Mouse (Mus musculus) hindbrain, embryonic 16.5 days (tissue): ENCODE data around the gene Mars2. TPM values are rescaled to one million over a fixed set of nuclear protein-coding genes. Genes with fewer than 3 reads are reported as not detected.

Experiments
- ATAC-seq: fragments of 200-750 bp; cut with Nextera tagmentation; 2 replicates; pipeline ENCODE4 v1.8.0; 2017; ENCODE audit warnings: moderate TSS enrichment, moderate library complexity
- H3K27ac ChIP-seq: fragments of 300-500 bp; sonication (generic); 2 replicates; pipeline ENCODE4 v1.5.1; 2014; ENCODE audit warnings: low read depth, mild to moderate bottlenecking, control low read depth, low read length, moderate library complexity
- H3K27me3 ChIP-seq: fragments of 300-500 bp; sonication (generic); replicated peaks from 2 replicates; pipeline ENCODE4 v1.6.1; 2014; ENCODE audit warnings: low read length; ENCODE audit not compliant: control insufficient read depth, insufficient read depth
- H3K36me3 ChIP-seq: fragments of 300-500 bp; sonication (generic); 2 replicates; pipeline ENCODE4 v1.6.1; 2014; ENCODE audit warnings: mild to moderate bottlenecking, low read length, moderate library complexity, mixed read lengths; ENCODE audit not compliant: control insufficient read depth, insufficient read depth
- H3K4me1 ChIP-seq: fragments of 300-500 bp; sonication (generic); 2 replicates; pipeline ENCODE4 v1.6.1; 2014; ENCODE audit warnings: low read depth, low read length; ENCODE audit not compliant: control insufficient read depth, insufficient read depth
- H3K4me2 ChIP-seq: fragments of 300-500 bp; sonication (generic); 2 replicates; pipeline ENCODE4 v1.6.1; 2014; ENCODE audit warnings: mild to moderate bottlenecking, low read length, control low read depth, moderate library complexity
- H3K4me3 ChIP-seq: fragments of 300-500 bp; sonication (generic); 2 replicates; pipeline ENCODE4 v1.5.1; 2014; ENCODE audit warnings: mild to moderate bottlenecking, low read length, control low read depth, moderate library complexity
- H3K9ac ChIP-seq: fragments of 300-500 bp; sonication (generic); 2 replicates; pipeline ENCODE4 v1.6.1; 2014; ENCODE audit warnings: low read depth, mild to moderate bottlenecking, control low read depth, low read length, moderate library complexity
- H3K9me3 ChIP-seq: fragments of 300-500 bp; sonication (generic); 2 replicates; pipeline ENCODE4 v1.6.1; 2014; ENCODE audit warnings: mild to moderate bottlenecking, low read length, moderate library complexity; ENCODE audit not compliant: control insufficient read depth
- WGBS: fragments of 180-500 bp; shearing (Covaris S2); extraction: QIAGEN DNeasy Blood & Tissue Kit; methylation state at CpG from one replicate; pipeline ENCODE4 v1.1.7; 2014; 5-methylcytosine and 5-hydroxymethylcytosine counted together
- polyA plus RNA-seq: library from polyadenylated mRNA; unstranded; fragments of >200 nt; fragmentation: Nextera tagmentation; extraction: Ambion mirVana; gene quantifications from 2 replicates; pipeline ENCODE4 v1.2.1, GENCODE M21; 2015

Gene Mars2
- 3.5 and 3.7 TPM in 2 replicates for polyA plus RNA-seq

GRCm38 (mm10) chr1:55236890-55237642, at the start of gene Mars2:
Gene Mars2 (plus strand): TSS chr1:55237177.
- no peaks in the 10 kb centered on the region for H3K9me3 ChIP-seq
- WGBS, result under 1% methylated on average over 78 of the region's 82 CpGs
- H3K9ac ChIP-seq, result peak within 1 kb of the TSS; percentile 86
- peak within 1 kb of the TSS; percentile 90 for H3K27ac ChIP-seq
- peak within 1 kb of the TSS; percentile 98 for H3K4me2 ChIP-seq
- ATAC-seq, result peak; percentile 100
- H3K27me3 ChIP-seq, result no peaks in the 10 kb centered on the region
- H3K36me3 ChIP-seq, result no peaks in the 10 kb centered on the region
- H3K4me1 ChIP-seq, result peaks cover 33% of the 10 kb centered on the region
- peak within 1 kb of the TSS; percentile 80 for H3K4me3 ChIP-seq

DNA sequence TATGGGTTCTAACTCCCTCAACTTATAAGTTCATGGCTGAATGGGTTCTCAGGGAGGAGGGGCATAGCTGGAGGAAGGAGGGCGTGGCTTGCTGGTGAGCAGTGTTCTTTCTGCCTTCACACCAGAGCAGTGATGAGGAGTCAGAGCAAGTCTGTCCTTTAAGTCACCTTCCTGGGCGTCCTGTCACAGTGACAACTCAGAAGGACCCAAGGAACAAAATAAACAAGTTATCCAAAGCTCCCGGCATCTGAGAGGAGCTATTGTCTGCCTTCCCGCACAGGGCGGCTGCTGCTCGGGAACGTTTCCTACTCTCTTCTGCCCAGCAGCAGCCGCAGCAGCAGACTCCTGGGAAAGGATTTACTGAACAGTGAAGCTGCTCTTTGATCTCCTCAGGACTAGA, 45.0 kb upstream of the Mars2 start:
- 19% methylated on average over 8 of the region's 8 CpGs for WGBS
- Histone ChIP-seq H3K36me3 (no peaks in the 10 kb centered on the region), H3K9me3 (no peaks in the 10 kb centered on the region), H3K4me1 (no peaks in the 10 kb centered on the region; the same call in 1 of the 2 replicates), H3K27me3 (no peaks in the 10 kb centered on the region), H3K9ac (peak overlapping the region; percentile 8; the same call in 1 of the 2 replicates), H3K4me3 (peak overlapping the region; percentile 20), H3K4me2 (peak overlapping the region; percentile 41), H3K27ac (no peak overlapping the region)
- ATAC-seq, result peak; percentile 75

- Histone ChIP-seq H3K36me3 (no peaks in the 10 kb centered on the region), H3K9ac (no peak overlapping the region), H3K4me2 (no peak overlapping the region), H3K9me3 (no peaks in the 10 kb centered on the region), H3K4me1 (no peaks in the 10 kb centered on the region; the same call in 1 of the 2 replicates), H3K27me3 (no peaks in the 10 kb centered on the region), H3K4me3 (no peak overlapping the region), H3K27ac (no peak overlapping the region)
- 55% methylated on average over 3 of the region's 3 CpGs for WGBS
- no peak for ATAC-seq
Observed at GRCm38 (mm10) chr1:55192824-55193223, 44.2 kb upstream of the Mars2 start.

GRCm38 (mm10) chr1:55193316-55193715, 43.7 kb upstream of the Mars2 start:
- peak; percentile 53 for ATAC-seq
- Histone ChIP-seq H3K4me2 (no peak overlapping the region), H3K4me3 (no peak overlapping the region), H3K27me3 (no peaks in the 10 kb centered on the region), H3K36me3 (no peaks in the 10 kb centered on the region), H3K9me3 (no peaks in the 10 kb centered on the region), H3K4me1 (no peaks in the 10 kb centered on the region; the same call in 1 of the 2 replicates), H3K9ac (no peak overlapping the region), H3K27ac (no peak overlapping the region)
- 34% methylated on average over 2 of the region's 2 CpGs for WGBS

DNA sequence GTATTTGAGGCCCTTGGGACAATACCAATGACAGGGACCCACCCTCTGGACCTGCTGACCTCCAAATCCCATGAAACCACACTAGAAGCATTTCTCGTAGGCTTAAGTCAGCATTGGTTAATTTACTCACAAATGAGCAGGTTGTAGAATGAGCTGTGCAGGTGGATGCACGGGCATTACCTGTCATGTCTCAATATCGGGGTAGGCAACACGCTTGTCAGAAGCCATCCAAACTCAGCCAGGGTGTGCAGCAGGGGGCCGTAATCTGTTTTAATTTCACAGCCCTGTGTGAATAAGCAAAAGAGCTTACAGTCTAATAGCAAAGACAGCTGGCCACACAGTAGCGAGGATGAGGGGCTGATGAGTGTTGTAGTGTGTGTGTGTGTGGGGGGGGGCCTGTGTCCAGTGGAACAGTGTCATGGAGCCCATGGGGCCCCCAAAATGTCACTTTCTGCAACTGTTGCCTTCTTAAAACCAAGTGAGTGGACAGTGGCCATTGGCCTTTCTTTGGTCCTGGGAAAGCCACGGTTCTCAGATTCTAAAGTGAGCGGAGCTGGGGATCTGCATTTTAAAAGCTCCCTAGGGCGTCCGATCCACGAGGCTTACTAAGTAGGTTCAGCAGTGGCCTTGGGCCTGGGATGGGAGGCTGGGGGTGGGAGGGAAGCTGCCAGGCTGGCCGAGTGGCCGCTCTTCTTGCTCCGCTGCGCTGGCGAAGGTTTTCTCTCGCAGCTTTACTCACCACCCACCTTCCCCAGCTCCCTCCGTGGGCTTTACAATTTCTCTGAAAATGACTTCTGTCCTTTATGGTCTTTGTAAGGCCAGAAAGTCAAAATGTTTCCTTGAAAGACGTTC, 42.7 kb upstream of the Mars2 start:
- H3K4me3 ChIP-seq, result no peak overlapping the region
- peak; percentile 55 for ATAC-seq

GRCm38 (mm10) chr1:55195021-55195420, 42.0 kb upstream of the Mars2 start:
- WGBS, result 51% methylated on average over 4 of the region's 4 CpGs
- Histone ChIP-seq H3K4me1 (no peaks in the 10 kb centered on the region; the same call in 1 of the 2 replicates), H3K9me3 (no peaks in the 10 kb centered on the region), H3K27me3 (no peaks in the 10 kb centered on the region), H3K9ac (no peak overlapping the region), H3K27ac (no peak overlapping the region), H3K36me3 (no peaks in the 10 kb centered on the region), H3K4me3 (no peak overlapping the region), H3K4me2 (no peak overlapping the region)
- no peak for ATAC-seq

More for the DNA sequence above, 42.7 kb upstream of the Mars2 start:
- no peaks in the 10 kb centered on the region; the same call in 1 of the 2 replicates for H3K4me1 ChIP-seq
- WGBS, result 23% methylated on average over 19 of the region's 19 CpGs
- peak overlapping the region; percentile 32 for H3K4me2 ChIP-seq
- H3K27me3 ChIP-seq, result no peaks in the 10 kb centered on the region
- no peaks in the 10 kb centered on the region for H3K36me3 ChIP-seq
- no peak overlapping the region for H3K9ac ChIP-seq
- no peaks in the 10 kb centered on the region for H3K9me3 ChIP-seq
- no peak overlapping the region for H3K27ac ChIP-seq

GRCm38 (mm10) chr1:55196327-55197003, 40.5 kb upstream of the Mars2 start:
- ATAC-seq, result no peak
- Histone ChIP-seq H3K4me3 (no peak overlapping the region), H3K4me1 (no peaks in the 10 kb centered on the region; the same call in 1 of the 2 replicates), H3K27me3 (no peaks in the 10 kb centered on the region), H3K9me3 (no peaks in the 10 kb centered on the region), H3K36me3 (no peaks in the 10 kb centered on the region), H3K9ac (no peak overlapping the region), H3K27ac (no peak overlapping the region), H3K4me2 (no peak overlapping the region)
- WGBS, result 54% methylated on average over 6 of the region's 6 CpGs

- no peak overlapping the region for H3K4me2 ChIP-seq
- no peaks in the 10 kb centered on the region; the same call in 1 of the 2 replicates for H3K4me1 ChIP-seq
- H3K9me3 ChIP-seq, result no peaks in the 10 kb centered on the region
- H3K36me3 ChIP-seq, result no peaks in the 10 kb centered on the region
- no peak for ATAC-seq
- H3K27ac ChIP-seq, result no peak overlapping the region
- H3K9ac ChIP-seq, result no peak overlapping the region
- no peaks in the 10 kb centered on the region for H3K27me3 ChIP-seq
- H3K4me3 ChIP-seq, result no peak overlapping the region
- WGBS, result 30% methylated on average over 3 of the region's 3 CpGs
Observed at GRCm38 (mm10) chr1:55198719-55199118, 38.3 kb upstream of the Mars2 start.
